Mouse (Mus musculus) naive thymus-derived CD4-positive, alpha-beta T cell, adult 5 months (primary cell): ENCODE measurements around the gene Sun2. TPM values are rescaled to one million over a fixed set of nuclear protein-coding genes. Genes with fewer than 3 reads are reported as not detected.

Experiments
- polyA plus RNA-seq: library from polyadenylated mRNA; unstranded; fragments of 100-300 nt; shearing (Covaris generic); gene quantifications from one replicate; pipeline ENCODE4 v1.2.1, GENCODE M21; 2017

The Sun2 gene
- polyA plus RNA-seq, result 76.2 TPM

GRCm38 (mm10) chr15:79741921-79742705, at the start of gene Sun2:
TSS of gene Sun2 (minus strand) at chr15:79742536.

GRCm38 (mm10) chr15:79777749-79778148, 35.4 kb upstream of the Sun2 start, which contains the start of gene Dnal4:
TSS of gene Dnal4 (minus strand) at chr15:79777849.

DNA sequence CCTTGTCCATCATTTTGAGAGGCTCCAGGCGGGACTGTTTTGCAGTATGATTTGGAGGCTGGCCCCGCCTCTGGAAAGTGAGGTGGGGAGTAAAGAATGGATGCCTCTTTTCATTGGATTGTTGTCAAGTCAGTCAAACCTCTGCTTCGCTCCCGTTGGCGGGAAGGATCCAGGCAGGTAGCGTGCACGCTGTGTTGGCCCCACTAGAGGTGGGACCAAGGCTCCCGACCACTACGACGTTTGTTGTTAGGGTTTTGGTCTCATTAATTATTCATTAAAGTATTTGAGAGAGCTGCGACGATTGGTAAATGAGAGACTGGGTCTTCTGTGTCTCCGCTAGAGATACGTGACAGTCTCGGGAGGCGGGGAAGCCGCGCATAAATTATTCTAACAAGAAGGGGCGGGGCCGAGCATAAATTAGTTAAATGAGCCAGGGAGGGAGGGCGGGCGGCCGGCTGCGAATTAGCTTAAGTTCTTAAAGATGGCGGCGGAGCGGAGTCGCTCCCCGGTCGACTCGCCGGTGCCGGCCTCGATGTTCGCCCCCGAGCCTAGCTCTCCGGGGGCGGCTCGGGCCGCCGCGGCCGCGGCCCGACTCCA, 51.8 kb downstream of the Sun2 start, which contains the start of gene Gtpbp1:
TSS of gene Gtpbp1 (plus strand) at position 420 of the 597 bp plus-strand sequence.

GRCm38 (mm10) chr15:79687646-79688267, 54.6 kb downstream of the Sun2 start, which contains the start of gene Josd1:
TSS of gene Josd1 (minus strand) at chr15:79687919.

Other genes starting within 250 kb of the Sun2 start
- gene Kcnj4, start 237.3 kb downstream of the Sun2 start, polyA plus RNA-seq, result not detected
- gene Kdelr3, start 226.1 kb downstream of the Sun2 start, polyA plus RNA-seq, result not detected
- gene Ddx17, start 195.8 kb downstream of the Sun2 start, polyA plus RNA-seq, result 22.4 TPM
- gene Dmc1, start 137.4 kb downstream of the Sun2 start, polyA plus RNA-seq, result not detected
- not detected for gene Fam227a, start 83.6 kb downstream of the Sun2 start, polyA plus RNA-seq
- gene Cby1, start 83.3 kb downstream of the Sun2 start, polyA plus RNA-seq, result 3.0 TPM
- 180 TPM for gene Tomm22, start 71.7 kb downstream of the Sun2 start, polyA plus RNA-seq
- gene Josd1, start 54.6 kb downstream of the Sun2 start, polyA plus RNA-seq, result 54.7 TPM
- 141 TPM for gene Gtpbp1, start 51.7 kb downstream of the Sun2 start, polyA plus RNA-seq
- 5.6 TPM for gene Dnal4, start 35.3 kb upstream of the Sun2 start, polyA plus RNA-seq
- gene Nptxr, start 62.2 kb upstream of the Sun2 start, polyA plus RNA-seq, result 0.22 TPM
- not detected for gene Npcd, start 91.7 kb upstream of the Sun2 start, polyA plus RNA-seq
- 10.0 TPM for gene Cbx6, start 92.2 kb upstream of the Sun2 start, polyA plus RNA-seq
- gene Apobec3, start 149.1 kb upstream of the Sun2 start, polyA plus RNA-seq, result 105 TPM
- gene Cbx7, start 228.6 kb upstream of the Sun2 start, polyA plus RNA-seq, result 129 TPM